Mouse (Mus musculus): Measurements from ENCODE around the gene Rims1.

Gene Rims1

GRCm38 (mm10) chr1:22695046-22695445, 110.7 kb downstream of the Rims1 start:
- DNase-seq (ENCODE audit: low read depth, low spot score): no peak

GRCm38 (mm10) chr1:22694514-22694913, 111.3 kb downstream of the Rims1 start:
- no peak for DNase-seq (ENCODE audit: low read depth, low spot score)

GRCm38 (mm10) chr1:22683455-22683854, 122.3 kb downstream of the Rims1 start:
- DNase-seq (ENCODE audit: low read depth, low spot score): no peak

GRCm38 (mm10) chr1:22664196-22664595, 141.6 kb downstream of the Rims1 start:
- DNase-seq (ENCODE audit: low read depth, low spot score): no peak

GRCm38 (mm10) chr1:22661825-22662224, 144.0 kb downstream of the Rims1 start:
- no peak for DNase-seq (ENCODE audit: low read depth, low spot score)

GRCm38 (mm10) chr1:22655983-22656382, 149.8 kb downstream of the Rims1 start:
- DNase-seq (ENCODE audit: low read depth, low spot score): no peak

GRCm38 (mm10) chr1:22654903-22655302, 150.9 kb downstream of the Rims1 start:
- no peak for DNase-seq (ENCODE audit: low read depth, low spot score)

- DNase-seq (ENCODE audit: low read depth, low spot score): no peak
These were observed 155.2 kb downstream of the Rims1 start for GRCm38 (mm10) chr1:22650588-22650987.

- no peak for DNase-seq (ENCODE audit: low read depth, low spot score)
These were observed 156.4 kb downstream of the Rims1 start for GRCm38 (mm10) chr1:22649432-22649831.

- no peak for DNase-seq (ENCODE audit: low read depth, low spot score)
These were observed 160.5 kb downstream of the Rims1 start for GRCm38 (mm10) chr1:22645257-22645656.

- DNase-seq (ENCODE audit: low read depth, low spot score): no peak
These were observed 165.2 kb downstream of the Rims1 start for GRCm38 (mm10) chr1:22640568-22640967.

GRCm38 (mm10) chr1:22639702-22640101, 166.1 kb downstream of the Rims1 start:
- no peak for DNase-seq (ENCODE audit: low read depth, low spot score)

- no peak for DNase-seq (ENCODE audit: low read depth, low spot score)
These were observed 171.9 kb downstream of the Rims1 start for GRCm38 (mm10) chr1:22633871-22634270.

GRCm38 (mm10) chr1:22632551-22632950, 173.2 kb downstream of the Rims1 start:
- no peak for DNase-seq (ENCODE audit: low read depth, low spot score)

GRCm38 (mm10) chr1:22631991-22632390, 173.8 kb downstream of the Rims1 start:
- DNase-seq (ENCODE audit: low read depth, low spot score): no peak

- DNase-seq (ENCODE audit: low read depth, low spot score): no peak
These were observed 176.8 kb downstream of the Rims1 start for GRCm38 (mm10) chr1:22629011-22629410.

GRCm38 (mm10) chr1:22627013-22627412, 178.8 kb downstream of the Rims1 start:
- DNase-seq (ENCODE audit: low read depth, low spot score): no peak

GRCm38 (mm10) chr1:22626295-22626694, 179.5 kb downstream of the Rims1 start:
- DNase-seq (ENCODE audit: low read depth, low spot score): no peak

GRCm38 (mm10) chr1:22620827-22621226, 185.0 kb downstream of the Rims1 start:
- no peak for DNase-seq (ENCODE audit: low read depth, low spot score)

GRCm38 (mm10) chr1:22615601-22616000, 190.2 kb downstream of the Rims1 start:
- no peak for DNase-seq (ENCODE audit: low read depth, low spot score)

GRCm38 (mm10) chr1:22613609-22614008, 192.2 kb downstream of the Rims1 start:
- no peak for DNase-seq (ENCODE audit: low read depth, low spot score)

- no peak for DNase-seq (ENCODE audit: low read depth, low spot score)
These were observed 201.3 kb downstream of the Rims1 start for GRCm38 (mm10) chr1:22604329-22605044.

- no peak for DNase-seq (ENCODE audit: low read depth, low spot score)
These were observed 209.6 kb downstream of the Rims1 start for GRCm38 (mm10) chr1:22596197-22596596.

- no peak for DNase-seq (ENCODE audit: low read depth, low spot score)
These were observed 211.0 kb downstream of the Rims1 start for GRCm38 (mm10) chr1:22594841-22595240.

Data from c-Kit-negative CD71-positive TER-119-positive erythroid progenitor cells, embryonic 14.5 days (primary cell).